Mouse (Mus musculus): ENCODE measurements at regions not wholly inside any gene's neighbourhood (a gene's known extent, or its start where the extent isn't known, plus 50 kb on each side); places are given as distances from the start of the nearest gene placed in this dataset.
A peak's percentile ranks its signal among the peaks of the same experiment; 100 is the strongest.

DNA sequence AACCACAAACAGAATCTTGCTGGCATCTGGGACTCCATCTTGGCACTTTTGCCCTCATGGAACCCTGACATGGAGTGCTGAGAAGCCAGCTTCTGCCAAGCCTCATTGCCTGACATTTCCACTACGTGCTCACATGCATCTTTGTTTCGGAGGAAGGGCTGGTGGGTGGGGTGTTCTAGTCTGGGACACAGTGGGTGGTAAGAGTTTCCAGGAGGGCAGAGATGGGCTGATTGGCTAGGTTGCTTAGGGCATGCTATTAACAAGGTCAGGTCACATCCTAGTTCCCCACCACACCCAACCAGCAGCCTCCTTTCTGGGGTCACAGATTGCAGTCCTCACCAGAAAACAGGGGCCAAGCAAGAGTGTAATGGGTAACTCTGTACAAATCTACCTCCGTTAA is 374.3 kb upstream of the Tnp1 start:
- H3K9ac ChIP-seq (ENCODE audit: low read length): no peak overlapping the region
- WGBS: 68% methylated on average over 3 of the region's 3 CpGs
- DNase-seq (ENCODE audit: low spot score) (no peak), ATAC-seq (ENCODE audit: insufficient number of reproducible peaks, low FRiP score, low TSS enrichment, low read depth) (no peak)
- H3K4me2 ChIP-seq (ENCODE audit: low read depth, severe bottlenecking): no peak overlapping the region
- no peak overlapping the region for H3K27ac ChIP-seq (replicated peaks; ENCODE audit: low read depth, low read length)
- no peaks in the 10 kb centered on the region for H3K4me1 ChIP-seq (ENCODE audit: control insufficient read depth, insufficient read depth, low read length)
- H3K27me3 ChIP-seq (ENCODE audit: control insufficient read depth, insufficient read depth, low read length): no peaks in the 10 kb centered on the region
- H3K9me3 ChIP-seq (ENCODE audit: control insufficient read depth, low read length): no peaks in the 10 kb centered on the region
- no peak overlapping the region for H3K4me3 ChIP-seq (ENCODE audit: low read depth, low read length)
- H3K36me3 ChIP-seq (ENCODE audit: control insufficient read depth, insufficient read depth, low read length): no peaks in the 10 kb centered on the region

DNA sequence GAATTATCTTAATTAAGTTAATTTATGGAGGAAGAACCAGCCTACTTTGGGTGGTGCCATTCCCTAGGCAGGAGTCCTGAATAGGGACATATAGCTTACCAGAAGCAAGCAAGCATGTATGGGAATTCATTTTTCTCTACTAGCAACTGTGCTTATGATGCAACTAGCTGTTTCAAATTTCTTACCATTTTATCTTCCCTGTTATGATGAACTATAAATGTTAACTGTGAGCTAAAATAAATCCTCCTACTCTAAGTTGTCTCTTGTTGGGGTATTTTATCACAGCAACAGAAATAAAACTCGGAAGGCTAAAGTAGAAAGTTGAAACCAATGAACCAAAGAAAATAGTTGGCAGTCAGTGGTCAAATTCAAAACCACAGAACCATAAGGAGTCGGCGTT is 373.5 kb upstream of the Tnp1 start:
- Histone ChIP-seq H3K4me3 (ENCODE audit: low read depth, low read length) (no peak overlapping the region), H3K27me3 (ENCODE audit: control insufficient read depth, insufficient read depth, low read length) (no peaks in the 10 kb centered on the region), H3K27ac (replicated peaks; ENCODE audit: low read depth, low read length) (no peak overlapping the region), H3K9ac (ENCODE audit: low read length) (no peak overlapping the region), H3K4me2 (ENCODE audit: low read depth, severe bottlenecking) (no peak overlapping the region), H3K36me3 (ENCODE audit: control insufficient read depth, insufficient read depth, low read length) (no peaks in the 10 kb centered on the region), H3K4me1 (ENCODE audit: control insufficient read depth, insufficient read depth, low read length) (no peaks in the 10 kb centered on the region), H3K9me3 (ENCODE audit: control insufficient read depth, low read length) (no peaks in the 10 kb centered on the region)
- WGBS: 91% methylated on average over 3 of the region's 3 CpGs
- no peak for ATAC-seq (ENCODE audit: insufficient number of reproducible peaks, low FRiP score, low TSS enrichment, low read depth)
- no peak for DNase-seq (ENCODE audit: low spot score)

DNA sequence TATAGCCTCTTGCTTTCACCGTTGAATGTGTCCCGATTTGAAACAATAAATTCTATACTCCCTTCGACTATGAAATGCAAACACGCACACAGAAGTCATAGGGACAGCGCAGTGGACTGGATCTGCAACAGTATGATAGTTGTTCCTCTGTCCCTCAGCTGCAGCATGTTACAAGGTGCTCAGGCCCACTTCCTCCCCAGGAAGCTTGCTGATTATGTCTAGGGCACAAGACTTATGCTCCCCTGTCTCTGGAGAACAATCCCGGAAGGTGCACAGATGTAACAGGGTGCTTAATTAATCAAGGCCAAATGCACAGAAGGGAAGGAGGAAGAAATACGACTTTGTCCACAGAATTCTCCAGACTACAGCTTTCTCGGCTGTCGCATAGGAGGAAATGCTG is 365.9 kb upstream of the Tnp1 start:
- no peaks in the 10 kb centered on the region for H3K27me3 ChIP-seq (ENCODE audit: control insufficient read depth, insufficient read depth, low read length)
- no peak overlapping the region for H3K9ac ChIP-seq (ENCODE audit: low read length)
- ATAC-seq (ENCODE audit: insufficient number of reproducible peaks, low FRiP score, low TSS enrichment, low read depth): no peak
- no peaks in the 10 kb centered on the region for H3K36me3 ChIP-seq (ENCODE audit: control insufficient read depth, insufficient read depth, low read length)
- no peaks in the 10 kb centered on the region for H3K9me3 ChIP-seq (ENCODE audit: control insufficient read depth, low read length)
- H3K4me2 ChIP-seq (ENCODE audit: low read depth, severe bottlenecking): no peak overlapping the region
- no peak overlapping the region for H3K27ac ChIP-seq (replicated peaks; ENCODE audit: low read depth, low read length)
- H3K4me3 ChIP-seq (ENCODE audit: low read depth, low read length): no peak overlapping the region
- WGBS: 38% methylated on average over 9 of the region's 9 CpGs
- H3K4me1 ChIP-seq (ENCODE audit: control insufficient read depth, insufficient read depth, low read length): peaks cover 8% of the 10 kb centered on the region
- DNase-seq (ENCODE audit: low spot score): peak; percentile 25

DNA sequence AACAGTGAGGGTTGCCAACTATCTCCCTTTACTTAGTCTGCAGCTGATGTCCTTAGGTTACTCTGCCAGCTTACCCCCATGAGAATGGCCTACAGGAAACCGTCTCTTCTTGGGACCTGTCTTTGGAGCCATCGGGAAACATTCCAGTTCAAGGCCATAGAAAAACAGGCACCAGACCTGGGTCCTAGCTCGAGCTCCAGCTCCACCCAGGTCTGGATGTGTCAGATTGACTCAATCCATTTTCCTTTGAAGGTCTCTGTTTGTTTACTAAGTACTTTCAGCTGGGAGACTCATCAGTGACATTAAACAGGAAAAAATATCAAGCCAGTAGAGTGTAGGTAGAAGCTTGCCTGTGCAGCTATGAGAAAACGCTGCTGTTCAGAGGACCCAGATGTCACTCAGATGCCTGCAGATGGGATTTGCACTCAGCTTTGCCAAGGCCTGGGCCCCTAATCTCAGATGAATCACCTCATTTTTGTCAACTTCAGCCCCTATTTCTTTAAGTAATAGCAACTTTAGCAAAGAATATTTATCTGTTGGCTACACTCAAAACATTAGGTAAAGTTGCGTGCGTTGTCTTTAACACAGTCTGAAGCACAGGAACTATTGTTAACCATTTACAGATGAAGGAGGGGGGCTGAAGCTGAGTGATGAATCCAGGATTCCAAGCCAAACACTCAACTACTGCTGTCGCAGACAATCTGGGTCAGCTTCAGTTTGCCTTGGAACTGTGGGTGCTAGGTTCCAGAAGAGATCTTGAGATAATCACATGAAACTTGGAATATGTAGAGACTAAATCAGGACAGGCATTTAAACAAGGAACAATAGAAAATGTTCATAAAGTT is 359.0 kb upstream of the Tnp1 start:
- Histone ChIP-seq H3K9me3 (ENCODE audit: control insufficient read depth, low read length) (no peaks in the 10 kb centered on the region), H3K36me3 (ENCODE audit: control insufficient read depth, insufficient read depth, low read length) (no peaks in the 10 kb centered on the region), H3K27me3 (ENCODE audit: control insufficient read depth, insufficient read depth, low read length) (no peaks in the 10 kb centered on the region), H3K4me2 (ENCODE audit: low read depth, severe bottlenecking) (no peak overlapping the region), H3K4me1 (ENCODE audit: control insufficient read depth, insufficient read depth, low read length) (no peaks in the 10 kb centered on the region), H3K4me3 (ENCODE audit: low read depth, low read length) (no peak overlapping the region), H3K27ac (replicated peaks; ENCODE audit: low read depth, low read length) (no peak overlapping the region), H3K9ac (ENCODE audit: low read length) (no peak overlapping the region)
- no peak for DNase-seq (ENCODE audit: low spot score)
- WGBS: 78% methylated on average over 7 of the region's 7 CpGs
- ATAC-seq (ENCODE audit: insufficient number of reproducible peaks, low FRiP score, low TSS enrichment, low read depth): no peak

DNA sequence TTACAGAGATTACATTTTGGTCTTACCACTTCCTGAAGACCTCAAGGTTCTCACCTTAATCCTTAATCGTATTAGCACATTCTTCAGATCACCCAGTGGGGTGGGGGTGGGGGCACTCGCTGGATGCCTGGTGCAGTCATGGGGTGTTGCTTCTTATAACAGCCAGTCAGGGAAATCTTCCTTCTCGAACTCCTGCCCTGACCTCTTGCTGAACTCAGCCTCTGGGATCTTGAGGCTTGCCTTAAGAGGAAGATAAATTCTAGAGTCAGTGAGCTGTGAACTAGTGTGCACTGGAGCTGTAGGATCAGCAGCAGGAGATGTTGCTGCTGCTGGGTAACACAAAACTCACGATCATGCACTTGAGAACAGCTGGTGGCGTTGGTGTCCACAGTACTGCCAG is 352.5 kb upstream of the Tnp1 start:
- DNase-seq (ENCODE audit: low spot score): no peak
- Histone ChIP-seq H3K36me3 (ENCODE audit: control insufficient read depth, insufficient read depth, low read length) (no peaks in the 10 kb centered on the region), H3K9ac (ENCODE audit: low read length) (no peak overlapping the region), H3K9me3 (ENCODE audit: control insufficient read depth, low read length) (no peaks in the 10 kb centered on the region), H3K4me2 (ENCODE audit: low read depth, severe bottlenecking) (no peak overlapping the region), H3K27ac (replicated peaks; ENCODE audit: low read depth, low read length) (no peak overlapping the region), H3K4me3 (ENCODE audit: low read depth, low read length) (no peak overlapping the region), H3K27me3 (ENCODE audit: control insufficient read depth, insufficient read depth, low read length) (no peaks in the 10 kb centered on the region), H3K4me1 (ENCODE audit: control insufficient read depth, insufficient read depth, low read length) (peaks cover 5% of the 10 kb centered on the region)
- no peak for ATAC-seq (ENCODE audit: insufficient number of reproducible peaks, low FRiP score, low TSS enrichment, low read depth)
- whole genome bisulfite sequencing: 41% methylated on average over 5 of the region's 5 CpGs

DNA sequence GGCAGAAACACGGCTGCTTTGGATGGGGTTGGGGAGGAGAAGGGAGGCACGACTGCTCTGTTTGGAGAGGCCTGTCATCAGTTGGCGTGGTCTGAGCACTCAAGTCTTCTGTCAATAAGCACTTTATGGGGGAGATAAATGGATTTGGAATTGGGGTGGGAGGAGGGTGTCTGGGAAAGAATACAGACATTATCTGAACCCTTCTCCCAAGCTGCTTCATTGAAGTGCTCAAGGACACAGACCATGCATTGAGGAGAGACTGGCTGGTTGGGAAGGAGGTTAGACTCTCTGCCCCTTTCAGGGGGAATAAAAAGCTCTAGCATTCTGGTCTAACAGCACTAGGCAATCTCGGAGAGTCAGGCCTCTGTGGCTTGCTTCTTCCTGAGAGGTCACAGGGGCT is 350.1 kb upstream of the Tnp1 start:
- no peaks in the 10 kb centered on the region for H3K9me3 ChIP-seq (ENCODE audit: control insufficient read depth, low read length)
- H3K9ac ChIP-seq (ENCODE audit: low read length): no peak overlapping the region
- H3K4me1 ChIP-seq (ENCODE audit: control insufficient read depth, insufficient read depth, low read length): peaks cover 18% of the 10 kb centered on the region
- no peak overlapping the region for H3K4me2 ChIP-seq (ENCODE audit: low read depth, severe bottlenecking)
- H3K27me3 ChIP-seq (ENCODE audit: control insufficient read depth, insufficient read depth, low read length): no peaks in the 10 kb centered on the region
- DNase-seq (ENCODE audit: low spot score) (no peak), ATAC-seq (ENCODE audit: insufficient number of reproducible peaks, low FRiP score, low TSS enrichment, low read depth) (no peak)
- WGBS: 41% methylated on average over 4 of the region's 4 CpGs
- H3K27ac ChIP-seq (replicated peaks; ENCODE audit: low read depth, low read length): no peak overlapping the region
- no peak overlapping the region for H3K4me3 ChIP-seq (ENCODE audit: low read depth, low read length)
- no peaks in the 10 kb centered on the region for H3K36me3 ChIP-seq (ENCODE audit: control insufficient read depth, insufficient read depth, low read length)

DNA sequence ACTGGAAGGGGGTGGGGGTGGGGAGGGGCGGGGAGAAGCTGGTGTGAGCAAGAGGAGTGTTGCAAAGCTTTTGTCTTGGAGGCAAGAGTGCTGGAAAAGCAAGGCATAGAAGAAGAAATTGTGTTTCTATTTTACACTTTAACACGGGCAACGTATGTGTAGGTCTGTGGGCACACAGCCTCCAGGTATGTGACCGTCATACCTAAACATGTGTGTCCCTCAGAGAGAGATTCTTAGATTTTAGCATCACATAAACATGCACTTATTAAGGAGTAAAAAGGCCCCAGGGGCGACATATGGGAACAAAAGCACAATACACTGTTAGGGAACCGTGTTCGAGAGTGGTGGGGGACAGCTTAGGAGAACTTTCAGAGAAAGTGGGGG is 348.6 kb upstream of the Tnp1 start:
- Histone ChIP-seq H3K36me3 (ENCODE audit: control insufficient read depth, insufficient read depth, low read length) (no peaks in the 10 kb centered on the region), H3K9ac (ENCODE audit: low read length) (no peak overlapping the region), H3K4me2 (ENCODE audit: low read depth, severe bottlenecking) (no peak overlapping the region), H3K9me3 (ENCODE audit: control insufficient read depth, low read length) (no peaks in the 10 kb centered on the region), H3K27me3 (ENCODE audit: control insufficient read depth, insufficient read depth, low read length) (no peaks in the 10 kb centered on the region), H3K27ac (replicated peaks; ENCODE audit: low read depth, low read length) (peak overlapping the region; percentile 49; the same call in 1 of the 2 replicates), H3K4me1 (ENCODE audit: control insufficient read depth, insufficient read depth, low read length) (peaks cover 18% of the 10 kb centered on the region), H3K4me3 (ENCODE audit: low read depth, low read length) (no peak overlapping the region)
- peak; percentile 27 for DNase-seq (ENCODE audit: low spot score)
- ATAC-seq (ENCODE audit: insufficient number of reproducible peaks, low FRiP score, low TSS enrichment, low read depth): peak; percentile 2; the same call in 1 of the 2 replicates
- 54% methylated on average over 7 of the region's 7 CpGs for WGBS

DNA sequence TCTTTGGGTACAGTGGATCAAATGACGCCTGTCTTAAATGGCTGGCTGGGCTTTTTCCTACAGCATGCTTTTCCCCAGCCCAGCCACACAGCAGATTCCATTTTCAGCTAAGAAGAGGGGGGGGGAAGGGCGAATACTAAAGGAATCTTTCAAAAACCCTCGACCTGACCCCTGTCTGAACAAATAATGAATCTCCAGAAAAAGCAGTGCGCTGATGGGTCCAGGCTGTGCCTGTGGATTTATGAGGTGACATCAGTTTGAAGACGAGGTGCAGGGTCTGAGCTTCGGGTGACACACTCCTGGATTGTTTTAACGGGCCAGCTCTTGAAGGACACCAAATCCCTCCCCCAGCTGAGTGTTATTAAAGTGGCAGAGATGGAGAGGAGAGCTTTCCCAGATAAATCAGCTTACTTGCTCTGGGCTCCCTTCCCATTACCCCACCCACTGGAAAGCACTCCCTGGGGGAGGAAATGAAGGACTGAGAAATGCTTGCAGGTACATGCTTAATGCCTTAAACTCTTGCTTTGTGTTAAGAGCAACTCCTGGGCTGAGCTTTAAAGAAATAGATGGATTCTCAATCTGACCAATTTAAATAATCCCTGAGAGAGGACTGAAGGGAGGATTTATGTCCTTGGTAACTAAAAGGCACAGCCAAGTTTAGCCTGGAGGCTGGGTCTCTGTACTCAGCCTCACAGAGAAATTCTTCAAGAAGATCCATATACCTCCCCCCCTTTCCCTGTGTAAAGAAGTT is 348.0 kb upstream of the Tnp1 start:
- Histone ChIP-seq H3K9ac (ENCODE audit: low read length) (no peak overlapping the region), H3K36me3 (ENCODE audit: control insufficient read depth, insufficient read depth, low read length) (no peaks in the 10 kb centered on the region), H3K4me2 (ENCODE audit: low read depth, severe bottlenecking) (no peak overlapping the region; the same call in 1 of the 2 replicates), H3K4me1 (ENCODE audit: control insufficient read depth, insufficient read depth, low read length) (peaks cover 18% of the 10 kb centered on the region), H3K4me3 (ENCODE audit: low read depth, low read length) (no peak overlapping the region), H3K9me3 (ENCODE audit: control insufficient read depth, low read length) (no peaks in the 10 kb centered on the region), H3K27ac (replicated peaks; ENCODE audit: low read depth, low read length) (peak overlapping the region; percentile 86), H3K27me3 (ENCODE audit: control insufficient read depth, insufficient read depth, low read length) (no peaks in the 10 kb centered on the region)
- DNase-seq (ENCODE audit: low spot score): peak; percentile 84
- 2% methylated on average over 7 of the region's 7 CpGs for WGBS
- peak; percentile 95 for ATAC-seq (ENCODE audit: insufficient number of reproducible peaks, low FRiP score, low TSS enrichment, low read depth)

Measured in limb, embryonic 11.5 days (tissue).